Mouse (Mus musculus): Measurements from ENCODE around the gene Plcl1.

The Plcl1 gene

GRCm38 (mm10) chr1:55405272-55406022, at the start of gene Plcl1:
Gene Plcl1 (plus strand): TSS chr1:55405921.
- peak; percentile 70 to 74 for DNase-seq (ENCODE audit: low spot score in 2 of 2)

- DNase-seq (ENCODE audit: low spot score in 2 of 2): no peak
Observed at GRCm38 (mm10) chr1:55362634-55363033, 43.1 kb upstream of the Plcl1 start.

GRCm38 (mm10) chr1:55363044-55363565, 42.6 kb upstream of the Plcl1 start, which contains the start of gene Boll:
Gene Boll (minus strand): TSS chr1:55363469.
- DNase-seq (ENCODE audit: low spot score in 2 of 2): peak; percentile 53 to 72

GRCm38 (mm10) chr1:55363586-55363985, 42.1 kb upstream of the Plcl1 start:
- DNase-seq (ENCODE audit: low spot score in 2 of 2): peak; percentile 15 to 39

GRCm38 (mm10) chr1:55372626-55373025, 33.1 kb upstream of the Plcl1 start:
- DNase-seq (ENCODE audit: low spot score in 2 of 2): no peak

- DNase-seq (ENCODE audit: low spot score in 2 of 2): no peak
Observed at GRCm38 (mm10) chr1:55380527-55380926, 25.2 kb upstream of the Plcl1 start.

GRCm38 (mm10) chr1:55383114-55383773, 22.5 kb upstream of the Plcl1 start:
- DNase-seq (ENCODE audit: low spot score in 2 of 2): peak; percentile 48 to 69

GRCm38 (mm10) chr1:55399891-55400290, 5.8 kb upstream of the Plcl1 start:
- DNase-seq (ENCODE audit: low spot score in 2 of 2): no peak

GRCm38 (mm10) chr1:55404439-55404838, 1.3 kb upstream of the Plcl1 start:
- peak in 1 of 2 experiments; percentile 25 for DNase-seq (ENCODE audit: low spot score in 2 of 2)

- DNase-seq (ENCODE audit: low spot score in 2 of 2): no peak
Observed at GRCm38 (mm10) chr1:55406023-55406413, 297 bp downstream of the Plcl1 start.

GRCm38 (mm10) chr1:55406531-55407375, 1.0 kb downstream of the Plcl1 start:
- no peak for DNase-seq (ENCODE audit: low spot score in 2 of 2)

- no peak for DNase-seq (ENCODE audit: low spot score in 2 of 2)
Observed at GRCm38 (mm10) chr1:55410670-55411069, 4.9 kb downstream of the Plcl1 start.

- no peak for DNase-seq (ENCODE audit: low spot score in 2 of 2)
Observed at GRCm38 (mm10) chr1:55411079-55411478, 5.4 kb downstream of the Plcl1 start.

GRCm38 (mm10) chr1:55412569-55412968, 6.8 kb downstream of the Plcl1 start:
- no peak for DNase-seq (ENCODE audit: low spot score in 2 of 2)

- no peak for DNase-seq (ENCODE audit: low spot score in 2 of 2)
Observed at GRCm38 (mm10) chr1:55413534-55413933, 7.8 kb downstream of the Plcl1 start.

- DNase-seq (ENCODE audit: low spot score in 2 of 2): no peak
Observed at GRCm38 (mm10) chr1:55418968-55419367, 13.2 kb downstream of the Plcl1 start.

- no peak for DNase-seq (ENCODE audit: low spot score in 2 of 2)
Observed at GRCm38 (mm10) chr1:55427607-55428006, 21.9 kb downstream of the Plcl1 start.

GRCm38 (mm10) chr1:55429051-55429450, 23.3 kb downstream of the Plcl1 start:
- no peak for DNase-seq (ENCODE audit: low spot score in 2 of 2)

GRCm38 (mm10) chr1:55429708-55430107, 24.0 kb downstream of the Plcl1 start:
- DNase-seq (ENCODE audit: low spot score in 2 of 2): no peak

GRCm38 (mm10) chr1:55430587-55430986, 24.9 kb downstream of the Plcl1 start:
- no peak for DNase-seq (ENCODE audit: low spot score in 2 of 2)

GRCm38 (mm10) chr1:55436589-55436988, 30.9 kb downstream of the Plcl1 start:
- no peak for DNase-seq (ENCODE audit: low spot score in 2 of 2)

GRCm38 (mm10) chr1:55437095-55437494, 31.4 kb downstream of the Plcl1 start:
- DNase-seq (ENCODE audit: low spot score in 2 of 2): no peak

Measured in spleen, postnatal 14 days (tissue).